Mouse (Mus musculus) C2C12 (cell line): ENCODE measurements around the gene Apoc1. TPM values are rescaled to one million over a fixed set of nuclear protein-coding genes. Genes with fewer than 3 reads are reported as not detected.

ENCODE experiments used
- H3K27me3 ChIP-seq: one replicate; pipeline ENCODE4 v1.6.1; 2011; ENCODE audit not compliant: control insufficient read depth, insufficient read depth, insufficient read length
- H3K36me3 ChIP-seq: one replicate; pipeline ENCODE4 v1.6.1; 2011; ENCODE audit not compliant: control insufficient read depth, insufficient read depth
- H3K4me3 ChIP-seq: one replicate; pipeline ENCODE4 v1.5.1; 2011; ENCODE audit warnings: mild to moderate bottlenecking, control low read depth; ENCODE audit not compliant: poor library complexity, insufficient read depth, severe bottlenecking
- H3K79me2 ChIP-seq: one replicate; pipeline ENCODE4 v1.6.1; 2011; ENCODE audit not compliant: control insufficient read depth, insufficient read depth
- H3K79me3 ChIP-seq: one replicate; pipeline ENCODE4 v1.6.1; 2011; ENCODE audit warnings: low read depth, control low read depth
- H3ac ChIP-seq: one replicate; pipeline ENCODE3; 2011; ENCODE audit warnings: low read depth; ENCODE audit not compliant: control insufficient read depth, insufficient read length
- CEBPB ChIP-seq: IDR thresholded peaks from one replicate; pipeline ENCODE4 v1.6.1; 2011; ENCODE audit warnings: low read depth, mild to moderate bottlenecking, control low read depth, moderate library complexity
- CTCF ChIP-seq: IDR thresholded peaks from one replicate; pipeline ENCODE4 v1.5.1; 2011; ENCODE audit not compliant: control insufficient read depth, insufficient read depth, insufficient read length
- FOSL1 ChIP-seq: IDR thresholded peaks from one replicate; pipeline ENCODE4 v1.8.0; 2011; ENCODE audit warnings: mild to moderate bottlenecking, low read length; ENCODE audit not compliant: poor library complexity, insufficient read depth, severe bottlenecking
- MAX ChIP-seq: IDR thresholded peaks from one replicate; pipeline ENCODE4 v1.6.1; 2011; ENCODE audit warnings: mild to moderate bottlenecking, control low read depth
- MYOD1 ChIP-seq: IDR thresholded peaks from one replicate; pipeline ENCODE4 v1.6.1; 2011; ENCODE audit warnings: low read depth; ENCODE audit not compliant: control insufficient read depth, insufficient read length
- MYOG ChIP-seq: IDR thresholded peaks from one replicate; pipeline ENCODE4 v1.6.1; 2011; ENCODE audit not compliant: control insufficient read depth, insufficient read length; ENCODE audit errors: extremely low read depth
- USF1 ChIP-seq: IDR thresholded peaks from one replicate; pipeline ENCODE4 v1.6.1; 2011; ENCODE audit warnings: low read depth, mild to moderate bottlenecking, control low read depth, moderate library complexity
- polyA plus RNA-seq: library from polyadenylated mRNA; unstranded; fragments of >200 nt; fragmentation: generic; extraction: Trizol; gene quantifications from one replicate; pipeline ENCODE4 v1.2.1, GENCODE M21; 2012; ENCODE audit warnings: missing spikeins

The Apoc1 gene
- polyA plus RNA-seq, 1 experiment = not detected

- H3K79me3 ChIP-seq = no peaks in the 10 kb centered on the region
- H3K27me3 ChIP-seq = peaks cover 3% of the 10 kb centered on the region
- no peak overlapping the region for H3K4me3 ChIP-seq
- TF ChIP-seq MAX = no peak
- no peak for TF ChIP-seq MYOD1
- TF ChIP-seq USF1 = no peak
- no peak for TF ChIP-seq CTCF
- no peak for TF ChIP-seq CEBPB
- no peak for TF ChIP-seq FOSL1
- TF ChIP-seq MYOG = no peak
- no peaks in the 10 kb centered on the region for H3K36me3 ChIP-seq
- H3ac ChIP-seq = no peak overlapping the region
- no peaks in the 10 kb centered on the region for H3K79me2 ChIP-seq
Observed at GRCm38 (mm10) chr7:19676662-19677061, 15.8 kb downstream of the Apoc1 start.

GRCm38 (mm10) chr7:19675824-19676223 is 16.6 kb downstream of the Apoc1 start:
- no peaks in the 10 kb centered on the region for H3K79me2 ChIP-seq
- peaks cover 3% of the 10 kb centered on the region for H3K27me3 ChIP-seq
- H3K36me3 ChIP-seq = no peaks in the 10 kb centered on the region
- no peak for TF ChIP-seq FOSL1
- TF ChIP-seq MYOD1 = no peak
- no peak for TF ChIP-seq CTCF
- TF ChIP-seq MAX = no peak
- TF ChIP-seq CEBPB = no peak
- TF ChIP-seq USF1 = no peak
- TF ChIP-seq MYOG = no peak
- H3K79me3 ChIP-seq = no peaks in the 10 kb centered on the region
- H3K4me3 ChIP-seq = no peak overlapping the region
- no peak overlapping the region for H3ac ChIP-seq

DNA sequence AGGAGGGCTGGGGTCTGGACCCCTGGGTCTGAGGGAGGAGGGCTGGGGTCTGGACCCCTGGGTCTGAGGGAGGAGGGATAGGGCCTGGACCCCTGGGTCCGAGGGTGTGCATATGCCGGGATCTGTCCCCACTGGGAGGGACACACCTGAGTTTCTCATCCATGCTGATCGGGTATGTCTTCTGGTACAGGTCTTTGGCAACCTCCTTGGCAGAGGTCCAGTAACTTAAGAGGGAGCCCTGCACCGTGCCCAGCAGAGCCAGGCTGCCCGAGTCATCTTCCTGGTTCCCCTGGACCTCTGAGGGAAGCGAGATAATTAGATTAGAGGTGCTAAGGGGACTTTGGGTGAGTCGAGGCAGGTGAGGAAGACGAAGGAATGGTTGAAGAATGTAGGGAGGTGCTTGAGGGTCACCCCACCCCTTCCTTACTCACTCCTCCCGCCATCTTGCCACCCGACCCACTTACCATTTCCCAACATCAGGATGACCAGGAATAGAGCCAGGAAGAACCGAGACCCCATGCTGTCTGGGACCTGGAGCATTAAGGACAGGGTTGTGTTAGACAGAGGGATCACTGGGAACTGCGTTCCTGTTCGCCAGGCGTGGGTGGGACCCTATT is 19.3 kb downstream of the Apoc1 start:
- Histone ChIP-seq H3K27me3 (peaks cover 3% of the 10 kb centered on the region), H3ac (no peak overlapping the region), H3K36me3 (no peaks in the 10 kb centered on the region), H3K79me2 (no peaks in the 10 kb centered on the region), H3K4me3 (no peak overlapping the region), H3K79me3 (no peaks in the 10 kb centered on the region)
- TF ChIP-seq MAX (no peak), MYOD1 (no peak), USF1 (no peak), CTCF (no peak), CEBPB (no peak), FOSL1 (no peak)

DNA sequence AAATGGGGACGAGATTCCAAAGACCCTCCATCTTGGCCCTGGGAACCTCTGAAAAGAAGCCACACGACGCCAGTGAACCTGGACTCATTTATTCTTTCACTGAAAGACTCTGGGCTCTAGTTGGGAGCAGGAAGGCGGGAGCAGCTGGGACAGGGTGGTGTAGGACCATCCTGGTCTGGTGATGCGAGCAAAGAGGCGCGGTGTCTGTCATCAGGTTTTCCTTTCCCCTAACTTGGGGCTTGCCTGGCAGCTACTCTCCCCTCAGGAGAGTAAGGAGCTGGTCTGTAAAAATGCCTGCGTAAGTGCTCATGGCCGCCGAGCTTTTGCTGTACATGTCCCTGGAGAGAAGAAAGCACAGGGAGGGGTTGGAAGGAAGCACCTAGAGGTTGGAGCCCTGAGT is 20.9 kb downstream of the Apoc1 start:
- H3K4me3 ChIP-seq = no peak overlapping the region
- H3ac ChIP-seq = no peak overlapping the region
- H3K27me3 ChIP-seq = no peaks in the 10 kb centered on the region
- H3K79me2 ChIP-seq = no peaks in the 10 kb centered on the region
- H3K36me3 ChIP-seq = no peaks in the 10 kb centered on the region
- TF ChIP-seq MYOD1 (no peak), CTCF (no peak), MYOG (no peak), FOSL1 (no peak), CEBPB (no peak), MAX (no peak)
- H3K79me3 ChIP-seq = no peaks in the 10 kb centered on the region

- Histone ChIP-seq H3K4me3 (no peak overlapping the region), H3K27me3 (no peaks in the 10 kb centered on the region), H3K79me3 (peaks cover 6% of the 10 kb centered on the region), H3K79me2 (peaks cover 7% of the 10 kb centered on the region), H3ac (peak overlapping the region; percentile 0), H3K36me3 (no peaks in the 10 kb centered on the region)
- TF ChIP-seq MYOG (no peak), MYOD1 (no peak), CEBPB (no peak), CTCF (peak; percentile 84)
Observed at GRCm38 (mm10) chr7:19668947-19669721, 23.3 kb downstream of the Apoc1 start.

DNA sequence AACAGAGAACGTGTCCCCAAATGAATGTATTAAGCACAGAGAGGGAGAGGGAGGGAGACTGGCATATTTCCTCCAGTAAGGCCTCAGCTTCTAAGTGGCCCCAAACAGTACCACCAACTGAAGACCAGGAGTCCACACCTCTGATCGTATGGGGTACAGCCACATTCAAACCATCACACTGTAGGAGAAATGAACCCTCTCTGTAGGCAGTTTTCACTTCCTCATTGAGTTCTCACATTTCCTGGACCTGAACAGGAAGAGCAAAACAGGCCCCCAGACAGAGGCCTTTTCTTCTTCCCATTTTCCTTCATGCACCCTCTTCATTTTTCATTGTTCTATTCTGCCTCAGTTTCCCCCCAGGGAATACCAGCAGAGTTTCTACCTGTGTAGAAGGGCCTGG is 25.0 kb downstream of the Apoc1 start:
- H3ac ChIP-seq = no peak overlapping the region
- H3K79me3 ChIP-seq = peaks cover 20% of the 10 kb centered on the region
- no peaks in the 10 kb centered on the region for H3K36me3 ChIP-seq
- no peaks in the 10 kb centered on the region for H3K27me3 ChIP-seq
- peaks cover 24% of the 10 kb centered on the region for H3K79me2 ChIP-seq
- H3K4me3 ChIP-seq = no peak overlapping the region
- TF ChIP-seq MYOG = no peak
- TF ChIP-seq CEBPB = no peak
- TF ChIP-seq CTCF = no peak
- no peak for TF ChIP-seq MYOD1
- TF ChIP-seq FOSL1 = no peak
